Mouse (Mus musculus): ENCODE results near the gene Ccp110.

Gene Ccp110

GRCm38 (mm10) chr7:118712228-118713173 lies at the start of gene Ccp110:
Gene Ccp110 (plus strand): TSS chr7:118712552.
- peak; percentile 90 for DNase-seq (ENCODE audit: low read depth)

DNA sequence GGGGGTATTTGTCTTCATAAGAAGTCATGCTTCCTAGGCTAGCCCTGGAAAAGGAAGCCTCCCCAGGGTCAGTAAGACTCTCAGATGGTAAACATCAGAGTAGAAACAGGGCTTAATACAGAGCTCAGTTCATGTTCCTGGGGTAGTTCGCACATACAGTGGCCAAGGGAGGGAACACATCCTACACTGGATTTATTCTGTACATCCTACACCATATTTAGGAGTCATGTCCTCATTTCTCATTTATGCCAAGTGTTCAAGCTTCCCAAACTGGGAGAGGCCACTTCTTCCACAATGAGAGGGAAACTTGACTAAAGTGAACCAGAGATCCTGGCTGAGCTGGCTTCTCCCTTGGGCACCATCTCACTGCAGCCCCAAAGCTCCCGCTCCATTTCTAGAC lies 44.6 kb upstream of the Ccp110 start:
- DNase-seq (ENCODE audit: low read depth) = no peak

- DNase-seq (ENCODE audit: low read depth) = no peak
Measured at GRCm38 (mm10) chr7:118670142-118670541, 42.2 kb upstream of the Ccp110 start.

GRCm38 (mm10) chr7:118676826-118677225 lies 35.5 kb upstream of the Ccp110 start:
- DNase-seq (ENCODE audit: low read depth) = no peak

GRCm38 (mm10) chr7:118688199-118688598 lies 24.2 kb upstream of the Ccp110 start:
- peak; percentile 53 for DNase-seq (ENCODE audit: low read depth)

DNA sequence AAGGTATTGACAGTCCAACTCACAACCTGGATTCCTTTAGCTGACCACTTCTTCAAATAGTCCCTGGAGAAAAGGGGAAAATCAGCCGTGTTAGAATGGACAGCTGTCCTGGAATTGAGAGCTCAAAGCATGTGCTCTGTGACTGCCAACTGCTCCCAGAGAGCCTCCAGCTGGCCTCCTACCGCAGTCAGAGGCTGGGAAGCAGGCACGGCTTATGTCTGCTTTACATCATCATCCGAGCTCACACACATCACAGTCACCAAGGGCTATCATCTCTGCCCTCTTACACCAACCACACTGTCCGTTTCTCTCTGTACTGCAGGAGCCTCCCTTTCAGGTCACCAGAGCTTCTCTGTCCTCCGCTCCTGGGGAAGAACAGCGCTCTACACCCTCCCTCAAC lies 23.3 kb upstream of the Ccp110 start:
- DNase-seq (ENCODE audit: low read depth) = no peak

- DNase-seq (ENCODE audit: low read depth) = no peak
Measured at GRCm38 (mm10) chr7:118691287-118691686, 21.1 kb upstream of the Ccp110 start.

GRCm38 (mm10) chr7:118696146-118696545 lies 16.2 kb upstream of the Ccp110 start:
- no peak for DNase-seq (ENCODE audit: low read depth)

DNA sequence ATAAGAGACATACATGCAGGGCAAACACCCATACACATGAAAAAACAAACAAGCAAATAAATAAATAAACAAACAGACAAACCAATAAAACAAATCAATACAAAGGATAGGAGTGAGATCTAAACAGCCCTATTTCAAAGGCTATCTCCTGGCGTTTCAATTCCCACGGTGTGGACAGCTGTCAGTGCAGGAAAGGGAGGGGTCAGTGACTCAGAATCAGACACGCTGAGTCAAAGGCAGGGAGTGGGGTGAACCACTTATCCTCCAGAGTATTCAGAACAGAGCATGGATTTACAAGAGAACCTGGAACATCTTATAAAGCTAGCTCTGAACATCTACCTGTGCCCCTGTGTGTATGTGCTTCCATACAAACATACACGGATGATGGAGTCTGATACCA lies 15.2 kb upstream of the Ccp110 start:
- DNase-seq (ENCODE audit: low read depth) = no peak

DNA sequence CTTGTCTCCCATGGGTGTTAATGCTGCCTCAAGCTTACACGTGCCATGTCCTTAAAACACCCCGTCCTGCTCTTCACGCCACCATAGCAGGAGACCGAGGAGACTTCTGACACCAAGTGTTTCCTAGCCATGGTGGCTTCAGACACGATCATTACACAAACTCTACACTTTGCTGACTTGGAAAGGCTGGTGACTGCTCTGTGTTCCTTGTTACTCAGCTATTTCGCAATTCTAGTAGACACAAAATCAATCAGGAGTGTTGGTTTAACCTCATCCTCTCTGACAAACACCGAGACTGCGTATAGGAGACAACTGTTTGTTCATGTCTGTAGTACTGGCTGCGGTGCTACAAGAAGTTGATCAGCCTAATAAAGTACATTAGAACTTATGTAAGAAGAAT lies 13.5 kb upstream of the Ccp110 start:
- no peak for DNase-seq (ENCODE audit: low read depth)

GRCm38 (mm10) chr7:118703144-118703561 lies 9.2 kb upstream of the Ccp110 start:
- no peak for DNase-seq (ENCODE audit: low read depth)

GRCm38 (mm10) chr7:118704001-118704850 lies 8.1 kb upstream of the Ccp110 start:
- DNase-seq (ENCODE audit: low read depth) = no peak

DNA sequence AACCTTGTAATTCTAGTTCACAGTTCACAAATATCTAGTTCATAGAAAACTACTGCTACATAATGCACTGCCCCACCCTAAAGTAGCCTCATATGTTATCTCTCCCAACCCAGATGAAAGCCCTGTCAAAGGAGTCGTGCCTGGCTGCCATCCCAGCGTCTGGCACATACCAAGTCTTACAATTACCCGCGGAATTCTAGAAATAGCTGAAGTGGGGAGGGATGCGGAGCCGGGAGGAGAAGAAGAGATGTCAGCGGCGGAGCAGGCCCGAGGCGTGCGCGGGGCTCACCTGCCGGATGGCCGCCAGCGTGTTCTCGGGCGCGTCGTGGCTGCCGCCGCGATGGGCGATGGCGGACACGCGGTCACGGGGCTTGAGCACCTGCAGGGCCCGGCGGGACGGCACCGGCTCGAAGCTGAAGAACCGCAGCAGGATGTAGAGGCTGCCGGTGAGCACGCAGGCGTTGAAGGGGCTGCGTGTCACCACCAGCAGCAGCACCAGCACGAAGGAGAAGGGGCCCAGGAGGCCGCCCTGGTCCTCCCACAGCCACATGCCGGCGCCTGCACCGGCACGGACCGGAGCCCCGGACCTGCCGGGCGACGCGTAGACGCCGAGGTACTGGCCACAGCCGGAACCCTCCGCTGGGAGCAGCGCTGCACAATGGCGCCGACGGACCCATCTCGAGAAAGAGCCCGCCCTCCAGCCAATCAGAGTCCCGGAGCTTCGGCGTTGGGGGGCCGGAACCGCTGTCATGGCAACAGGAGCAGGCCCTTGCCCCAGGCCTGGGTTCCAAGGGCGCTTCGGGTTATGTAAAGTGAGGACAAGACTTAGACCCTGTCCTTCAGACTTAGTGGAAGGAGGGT lies 7.0 kb upstream of the Ccp110 start, which contains the start of gene Gde1:
Gene Gde1, minus strand, starts transcription at position 678 of the 861 bp plus-strand sequence.
- peak; percentile 51 for DNase-seq (ENCODE audit: low read depth)

- no peak for DNase-seq (ENCODE audit: low read depth)
Measured at GRCm38 (mm10) chr7:118706051-118706450, 6.3 kb upstream of the Ccp110 start.

DNA sequence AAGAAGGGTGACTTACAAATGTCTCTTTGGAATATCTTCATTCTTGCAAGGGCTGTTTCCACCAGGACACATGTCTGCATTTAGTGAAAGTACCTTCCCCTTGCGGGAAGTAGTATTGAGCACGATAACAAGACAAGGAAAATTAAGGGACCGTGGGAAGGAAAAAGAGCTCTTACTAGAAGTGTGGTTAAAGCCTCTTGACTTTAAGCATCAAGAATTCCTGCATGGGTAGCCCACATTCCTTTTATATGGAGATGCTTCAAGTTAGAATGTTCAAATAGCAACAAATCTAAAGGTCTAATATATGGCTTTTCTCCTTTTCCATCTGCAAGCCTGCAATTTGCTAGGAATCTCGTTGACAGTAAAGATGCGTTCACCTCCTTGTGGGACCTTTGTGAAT lies 5.9 kb upstream of the Ccp110 start:
- no peak for DNase-seq (ENCODE audit: low read depth)

- DNase-seq (ENCODE audit: low read depth) = no peak
Measured at GRCm38 (mm10) chr7:118707216-118707615, 5.1 kb upstream of the Ccp110 start.

DNA sequence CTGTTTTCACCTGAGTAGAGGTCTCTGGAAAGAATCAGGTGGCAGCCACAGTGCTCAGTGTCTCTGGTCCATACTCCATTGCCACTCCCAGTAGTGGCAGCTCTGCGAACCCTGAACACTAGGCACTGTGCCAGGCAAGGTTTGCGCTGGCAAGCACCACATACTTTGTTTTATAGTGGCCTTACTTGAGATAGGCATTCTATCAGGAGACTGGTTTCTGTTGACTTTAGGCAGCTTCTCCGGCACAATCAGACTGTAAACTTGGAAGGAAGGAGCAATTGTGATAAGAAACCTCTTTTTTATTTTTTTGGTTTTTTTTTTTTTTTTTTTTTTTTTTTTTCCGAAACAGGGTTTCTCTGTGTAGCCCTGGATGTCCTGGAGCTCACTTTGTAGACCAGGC lies 4.3 kb upstream of the Ccp110 start:
- DNase-seq (ENCODE audit: low read depth) = no peak

DNA sequence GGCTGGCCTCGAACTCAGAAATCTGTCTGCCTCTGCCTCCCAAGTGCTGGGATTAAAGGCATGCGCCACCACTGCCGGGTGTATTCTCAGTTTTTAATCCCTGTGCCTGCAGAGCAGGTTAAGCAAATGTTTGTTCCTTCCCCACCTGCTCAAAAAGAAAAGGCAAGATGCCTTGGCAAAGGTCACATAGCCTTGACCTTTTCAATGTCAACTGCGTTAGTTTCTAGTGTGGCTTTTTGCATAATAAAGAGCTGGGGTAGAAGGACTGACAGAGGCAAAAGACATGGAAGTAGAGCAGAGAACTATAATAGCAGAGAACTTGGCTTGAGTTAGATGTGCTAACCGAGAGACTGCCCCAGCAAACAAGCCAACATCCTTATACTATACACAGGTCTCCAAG lies 1.6 kb upstream of the Ccp110 start:
- DNase-seq (ENCODE audit: low read depth) = no peak

- no peak for DNase-seq (ENCODE audit: low read depth)
Measured at GRCm38 (mm10) chr7:118714873-118715272, 2.5 kb downstream of the Ccp110 start.

GRCm38 (mm10) chr7:118718066-118718465 lies 5.7 kb downstream of the Ccp110 start:
- no peak for DNase-seq (ENCODE audit: low read depth)

GRCm38 (mm10) chr7:118723927-118724326 lies 11.6 kb downstream of the Ccp110 start:
- DNase-seq (ENCODE audit: low read depth) = no peak

DNA sequence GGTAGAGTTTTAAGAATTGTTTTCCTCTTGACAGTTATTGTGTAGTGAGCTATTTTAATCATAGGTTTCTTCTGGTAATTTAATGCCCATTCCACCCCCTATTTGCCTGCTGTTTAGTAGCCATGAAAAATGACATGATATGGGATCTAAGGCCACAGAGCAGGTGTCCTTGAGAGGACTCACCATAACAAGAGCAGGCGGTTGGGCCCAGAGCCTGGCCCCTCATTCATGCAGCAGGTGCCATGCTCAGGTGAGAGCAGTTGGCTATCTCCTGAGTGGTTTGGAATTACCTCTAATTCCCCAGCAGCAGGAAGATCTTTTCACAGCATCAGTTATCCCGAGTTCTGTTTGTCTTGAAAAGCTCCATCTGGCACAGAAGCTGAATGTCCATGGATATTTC lies 13.1 kb downstream of the Ccp110 start:
- no peak for DNase-seq (ENCODE audit: low read depth)
